Mouse (Mus musculus): ENCODE measurements around the gene Sik3. TPM values are rescaled to one million over a fixed set of nuclear protein-coding genes. Genes with fewer than 3 reads are reported as not detected.

Gene Sik3
- polyA plus RNA-seq, 1 experiment = 29.4 TPM

DNA sequence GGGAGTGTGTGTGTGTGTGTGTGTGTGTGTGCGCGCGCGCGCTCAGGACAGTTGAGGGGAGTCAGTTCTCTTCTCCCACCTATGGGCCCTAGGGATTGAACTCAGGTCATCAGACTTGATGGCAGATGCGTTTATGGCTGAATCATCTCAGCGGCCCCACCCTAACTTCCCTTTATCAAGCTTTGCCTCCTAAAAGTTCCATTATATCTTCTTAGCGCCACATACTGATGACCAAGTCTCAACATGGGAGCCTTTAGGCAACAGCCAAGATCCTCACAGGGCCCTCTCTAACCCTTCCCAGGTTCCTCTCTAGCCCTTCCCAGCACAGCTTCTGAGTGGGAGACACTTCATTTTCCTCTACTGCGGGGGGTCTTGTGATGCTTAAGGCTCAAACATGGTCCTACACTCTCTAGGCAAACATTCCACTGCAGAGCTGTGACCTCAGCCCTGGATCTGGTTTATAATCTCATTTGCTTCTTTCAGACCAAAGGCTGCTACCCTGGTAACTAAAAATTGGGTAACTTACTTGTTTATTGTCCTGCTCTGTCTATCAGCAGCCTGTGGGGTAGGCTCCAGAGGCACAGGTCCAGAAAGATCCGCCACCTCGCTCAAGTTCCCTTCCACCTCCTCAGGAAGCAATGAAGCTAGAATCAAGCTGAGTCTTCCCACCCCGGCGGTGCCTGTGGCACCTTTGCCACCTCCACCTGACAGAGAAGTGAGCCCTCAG, 204.3 kb downstream of the Sik3 start:
- H3ac ChIP-seq (ENCODE audit: control insufficient read depth, insufficient read length) = no peak overlapping the region
- no peaks in the 10 kb centered on the region for H3K36me3 ChIP-seq (ENCODE audit: control insufficient read depth, insufficient read depth)
- H3K27me3 ChIP-seq (ENCODE audit: control insufficient read depth, insufficient read depth, insufficient read length) = no peaks in the 10 kb centered on the region
- TF ChIP-seq TCF12 (IDR thresholded peaks at IDR 0.05; ENCODE audit: insufficient read depth, poor library complexity, severe bottlenecking) (no peak), POLR2AphosphoS2 (IDR thresholded peaks at IDR 0.05; ENCODE audit: insufficient read length, low read depth) (no peak), MYOD1 (IDR thresholded peaks at IDR 0.05; ENCODE audit: control insufficient read depth in 1 of 3, insufficient read length in 2 of 3, low read depth in 2 of 3) (no peak)
- H3K79me2 ChIP-seq (ENCODE audit: control insufficient read depth, insufficient read depth) = no peaks in the 10 kb centered on the region
- no peak overlapping the region for H3K4me2 ChIP-seq (ENCODE audit: low read depth)
- no peak overlapping the region for H3K4me3 ChIP-seq

DNA sequence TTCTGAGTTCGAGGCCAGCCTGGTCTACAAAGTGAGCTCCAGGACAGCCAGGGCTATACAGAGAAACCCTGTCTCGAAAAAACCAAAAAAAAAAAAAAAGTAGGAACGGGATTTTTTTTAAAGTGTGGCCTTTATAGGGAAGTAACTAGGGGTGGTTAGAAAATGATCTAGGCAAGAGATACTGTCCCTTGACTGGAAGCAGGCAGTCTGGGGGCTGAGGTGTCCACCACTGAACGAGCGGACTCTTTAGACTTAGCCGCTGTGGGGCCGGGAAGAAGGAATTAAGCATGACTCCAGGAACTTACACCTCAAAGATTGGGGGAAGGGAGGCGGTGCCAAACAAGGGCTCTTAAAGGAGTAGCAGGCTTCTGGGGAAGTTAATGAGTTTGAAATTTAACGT, 205.6 kb downstream of the Sik3 start:
- no peaks in the 10 kb centered on the region for H3K36me3 ChIP-seq (ENCODE audit: control insufficient read depth, insufficient read depth)
- no peaks in the 10 kb centered on the region for H3K79me2 ChIP-seq (ENCODE audit: control insufficient read depth, insufficient read depth)
- TF ChIP-seq USF1 (IDR thresholded peaks at IDR 0.05; ENCODE audit: low read depth) = no peak
- TF ChIP-seq POLR2AphosphoS2 (IDR thresholded peaks at IDR 0.05; ENCODE audit: insufficient read length, low read depth) = no peak
- no peak for TF ChIP-seq E2F4 (IDR thresholded peaks at IDR 0.05; ENCODE audit: insufficient read depth)
- TF ChIP-seq MYOG (IDR thresholded peaks at IDR 0.05; ENCODE audit: control insufficient read depth in 1 of 3, insufficient read depth in 1 of 3, insufficient read length in 2 of 3, low read depth in 2 of 3) = no peak
- no peak for TF ChIP-seq MAX (IDR thresholded peaks at IDR 0.05; ENCODE audit: low read depth)
- TF ChIP-seq TCF12 (IDR thresholded peaks at IDR 0.05; ENCODE audit: insufficient read depth, poor library complexity, severe bottlenecking) = no peak
- TF ChIP-seq CEBPB (IDR thresholded peaks at IDR 0.05; ENCODE audit: insufficient read depth, poor library complexity, severe bottlenecking) = no peak
- no peak overlapping the region for H3K4me3 ChIP-seq
- H3K4me2 ChIP-seq (ENCODE audit: low read depth) = no peak overlapping the region
- H3ac ChIP-seq (ENCODE audit: control insufficient read depth, insufficient read length) = no peak overlapping the region
- no peaks in the 10 kb centered on the region for H3K27me3 ChIP-seq (ENCODE audit: control insufficient read depth, insufficient read depth, insufficient read length)

DNA sequence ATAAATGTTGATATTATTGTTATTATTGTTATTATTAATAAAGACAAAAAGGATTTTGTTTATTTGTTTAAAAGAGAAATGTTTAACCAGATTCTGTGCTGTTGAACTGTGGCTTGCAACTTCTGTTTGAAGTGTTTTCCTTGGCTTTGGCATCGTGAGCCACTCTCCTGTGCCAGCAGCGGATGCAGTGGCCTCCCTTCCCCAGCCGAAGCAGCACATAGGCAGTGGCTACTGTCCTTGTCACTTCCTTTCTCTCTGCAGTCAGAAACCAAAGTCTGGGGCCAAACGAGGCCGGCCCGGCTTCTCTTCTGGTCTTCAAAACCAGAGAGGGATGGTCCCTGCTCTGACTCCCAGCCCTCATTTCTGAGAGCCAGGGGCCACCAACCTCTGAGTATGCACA, 210.5 kb downstream of the Sik3 start:
- no peaks in the 10 kb centered on the region for H3K79me2 ChIP-seq (ENCODE audit: control insufficient read depth, insufficient read depth)
- no peak overlapping the region for H3K4me2 ChIP-seq (ENCODE audit: low read depth)
- H3K27me3 ChIP-seq (ENCODE audit: control insufficient read depth, insufficient read depth, insufficient read length) = no peaks in the 10 kb centered on the region
- H3ac ChIP-seq (ENCODE audit: control insufficient read depth, insufficient read length) = no peak overlapping the region
- TF ChIP-seq POLR2A (IDR thresholded peaks at IDR 0.05; ENCODE audit: insufficient read length, low read depth) (no peak), TCF12 (IDR thresholded peaks at IDR 0.05; ENCODE audit: insufficient read depth, poor library complexity, severe bottlenecking) (no peak), MYOD1 (IDR thresholded peaks at IDR 0.05; ENCODE audit: control insufficient read depth in 1 of 3, insufficient read length in 2 of 3, low read depth in 2 of 3) (no peak), MAX (IDR thresholded peaks at IDR 0.05; ENCODE audit: low read depth) (no peak), MYOG (IDR thresholded peaks at IDR 0.05; ENCODE audit: control insufficient read depth in 1 of 3, insufficient read depth in 1 of 3, insufficient read length in 2 of 3, low read depth in 2 of 3) (no peak), SRF (IDR thresholded peaks at IDR 0.05; ENCODE audit: control insufficient read depth, insufficient read length, low read depth) (no peak), REST (IDR thresholded peaks at IDR 0.05; ENCODE audit: insufficient read depth, insufficient read length) (no peak), CEBPB (IDR thresholded peaks at IDR 0.05; ENCODE audit: insufficient read depth, poor library complexity, severe bottlenecking) (no peak)
- no peaks in the 10 kb centered on the region for H3K36me3 ChIP-seq (ENCODE audit: control insufficient read depth, insufficient read depth)
- no peak overlapping the region for H3K4me3 ChIP-seq

DNA sequence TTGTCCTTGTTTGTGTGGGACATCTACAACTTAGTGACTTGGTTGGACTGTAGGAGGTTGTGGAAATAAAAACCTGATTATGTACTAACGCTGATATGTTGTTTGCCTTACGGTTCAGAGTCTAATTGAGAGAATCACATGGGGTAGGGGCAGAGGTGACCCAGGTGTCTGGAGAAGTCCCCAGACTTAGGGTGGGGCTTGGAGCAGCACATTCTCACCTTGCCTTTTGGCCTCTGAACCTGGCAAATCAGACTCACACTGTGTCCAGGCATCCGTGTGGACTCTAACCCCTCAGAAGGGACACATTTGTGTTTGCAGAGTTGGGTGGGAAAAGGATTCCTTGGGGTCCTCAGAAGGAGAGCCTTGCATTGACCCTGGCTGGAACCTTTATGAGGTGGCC, 211.5 kb downstream of the Sik3 start:
- H3K79me2 ChIP-seq (ENCODE audit: control insufficient read depth, insufficient read depth) = no peaks in the 10 kb centered on the region
- no peak overlapping the region for H3K4me2 ChIP-seq (ENCODE audit: low read depth)
- no peak overlapping the region for H3ac ChIP-seq (ENCODE audit: control insufficient read depth, insufficient read length)
- H3K36me3 ChIP-seq (ENCODE audit: control insufficient read depth, insufficient read depth) = no peaks in the 10 kb centered on the region
- H3K27me3 ChIP-seq (ENCODE audit: control insufficient read depth, insufficient read depth, insufficient read length) = no peaks in the 10 kb centered on the region
- no peak overlapping the region for H3K4me3 ChIP-seq
- TF ChIP-seq MAX (IDR thresholded peaks at IDR 0.05; ENCODE audit: low read depth) (no peak), TCF12 (IDR thresholded peaks at IDR 0.05; ENCODE audit: insufficient read depth, poor library complexity, severe bottlenecking) (no peak), MYOG (IDR thresholded peaks at IDR 0.05; ENCODE audit: control insufficient read depth in 1 of 3, insufficient read depth in 1 of 3, insufficient read length in 2 of 3, low read depth in 2 of 3) (no peak), SRF (IDR thresholded peaks at IDR 0.05; ENCODE audit: control insufficient read depth, insufficient read length, low read depth) (no peak), TCF3 (IDR thresholded peaks at IDR 0.05; ENCODE audit: insufficient read length, low read depth) (no peak)

DNA sequence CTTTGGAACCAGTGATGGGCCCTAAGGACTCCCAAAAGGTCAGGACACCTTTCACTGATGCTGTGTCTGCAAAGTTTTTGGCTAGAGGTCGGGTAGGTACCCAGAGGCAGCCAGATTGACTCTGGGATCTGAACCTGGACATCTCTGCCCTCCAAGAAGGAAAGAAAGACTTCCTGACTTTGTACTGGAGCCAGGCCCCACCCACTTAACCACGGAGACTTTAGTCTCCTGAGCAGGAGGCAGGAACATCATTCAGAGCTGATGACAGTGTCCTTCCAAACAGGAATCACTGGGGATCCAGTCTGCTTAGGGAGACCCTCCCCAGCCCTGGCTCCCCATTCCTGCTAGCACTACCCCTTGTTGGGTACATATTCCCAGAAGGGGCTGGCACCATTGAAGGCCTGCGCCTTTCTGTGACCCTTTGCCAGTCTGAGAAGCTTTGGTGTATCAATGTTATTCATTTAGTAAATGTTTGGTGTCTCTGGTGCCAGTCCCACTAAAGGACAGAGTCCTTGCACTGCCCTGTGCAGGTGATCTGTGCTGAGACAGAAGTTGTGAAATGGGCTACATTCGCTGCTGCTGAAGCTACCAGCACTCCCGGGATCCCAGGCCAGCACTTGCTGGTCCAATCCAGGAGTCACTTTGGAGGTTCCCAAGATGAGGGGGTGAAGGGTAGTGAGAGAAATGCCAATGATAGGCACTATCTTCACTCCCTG, 212.5 kb downstream of the Sik3 start:
- Histone ChIP-seq H3K4me3 (no peak overlapping the region), H3ac (ENCODE audit: control insufficient read depth, insufficient read length) (no peak overlapping the region)
- TF ChIP-seq CEBPB (IDR thresholded peaks at IDR 0.05; ENCODE audit: insufficient read depth, poor library complexity, severe bottlenecking) = no peak
- no peak for TF ChIP-seq USF1 (IDR thresholded peaks at IDR 0.05; ENCODE audit: low read depth)
- no peak for TF ChIP-seq POLR2AphosphoS2 (IDR thresholded peaks at IDR 0.05; ENCODE audit: insufficient read length, low read depth)
- no peak for TF ChIP-seq POLR2A (IDR thresholded peaks at IDR 0.05; ENCODE audit: insufficient read length, low read depth)
- no peak for TF ChIP-seq E2F4 (IDR thresholded peaks at IDR 0.05; ENCODE audit: insufficient read depth)
- TF ChIP-seq TCF12 (IDR thresholded peaks at IDR 0.05; ENCODE audit: insufficient read depth, poor library complexity, severe bottlenecking) = no peak
- no peak for TF ChIP-seq SRF (IDR thresholded peaks at IDR 0.05; ENCODE audit: control insufficient read depth, insufficient read length, low read depth)
- no peak for TF ChIP-seq TCF3 (IDR thresholded peaks at IDR 0.05; ENCODE audit: insufficient read length, low read depth)
- no peak for TF ChIP-seq REST (IDR thresholded peaks at IDR 0.05; ENCODE audit: insufficient read depth, insufficient read length)
- no peak for TF ChIP-seq MAX (IDR thresholded peaks at IDR 0.05; ENCODE audit: low read depth)
- no peak for TF ChIP-seq MYOD1 (IDR thresholded peaks at IDR 0.05; ENCODE audit: control insufficient read depth in 1 of 3, insufficient read length in 2 of 3, low read depth in 2 of 3)
- TF ChIP-seq MYOG (IDR thresholded peaks at IDR 0.05; ENCODE audit: control insufficient read depth in 1 of 3, insufficient read depth in 1 of 3, insufficient read length in 2 of 3, low read depth in 2 of 3) = no peak

More for the DNA sequence above, 212.5 kb downstream of the Sik3 start:
- Histone ChIP-seq H3K36me3 (ENCODE audit: control insufficient read depth, insufficient read depth) (no peaks in the 10 kb centered on the region), H3K27me3 (ENCODE audit: control insufficient read depth, insufficient read depth, insufficient read length) (no peaks in the 10 kb centered on the region), H3K4me2 (ENCODE audit: low read depth) (no peak overlapping the region), H3K79me2 (ENCODE audit: control insufficient read depth, insufficient read depth) (no peaks in the 10 kb centered on the region)
